Comparison of ENCODE assay signal across 18 mouse cellular contexts in genomic region chr8:89279844-89280243, GRCm38 (mm10).
DNase-seq lines count a peak whose midpoint lies in the region; ATAC-seq and TF ChIP-seq lines count a peak whose summit lies in the region.
"Had no signal": no experiment of that assay in that cellular context is flagged by ENCODE, and none has a peak within 500 bp of the region (broad histone marks: within the 10 kb centered on the region; RNA-seq: fewer than 3 reads in every experiment).

No protein-coding gene starts in this region.

- TF ChIP-seq POLR2A in kidney, adult 2 months (IDR thresholded peaks at IDR 0.05; ENCODE audit: low read depth, low read length) = no peak
- no peak for TF ChIP-seq POLR2A in lung, adult 2 months (IDR thresholded peaks at IDR 0.05; ENCODE audit: borderline replicate concordance, extremely low read depth, low read depth, low read length)
- no peak for TF ChIP-seq POLR2A in small intestine, adult 2 months (IDR thresholded peaks at IDR 0.05; ENCODE audit: low read depth, low read length)

- H3K36me3 ChIP-seq in kidney, adult 2 months (ENCODE audit: control insufficient read depth, insufficient read depth, low read length) = no peaks in the 10 kb centered on the region
- no peaks in the 10 kb centered on the region for H3K36me3 ChIP-seq in kidney, embryonic 16.5 days (ENCODE audit: insufficient read depth, low read length)
- no peaks in the 10 kb centered on the region for H3K36me3 ChIP-seq in lung, postnatal 0 days (ENCODE audit: insufficient read depth, low read length)
- H3K36me3 ChIP-seq in intestine, postnatal 0 days (ENCODE audit: control insufficient read depth, insufficient read depth) = no peaks in the 10 kb centered on the region
- H3K36me3 ChIP-seq in small intestine, adult 2 months (ENCODE audit: control insufficient read depth, insufficient read depth, low read length) = no peaks in the 10 kb centered on the region
- H3K36me3 ChIP-seq: embryonic facial prominence, embryonic 10.5 days; hindbrain, embryonic 15.5 days; limb, embryonic 15.5 days; neural tube, embryonic 12.5 days had no signal

- peaks cover 17% of the 10 kb centered on the region for H3K4me1 ChIP-seq in kidney, adult 2 months (ENCODE audit: control insufficient read depth, insufficient read depth, low read length)
- H3K4me1 ChIP-seq in kidney, embryonic 16.5 days (ENCODE audit: insufficient read depth, low read length) = peaks cover 9% of the 10 kb centered on the region
- no peaks in the 10 kb centered on the region for H3K4me1 ChIP-seq in lung, postnatal 0 days (ENCODE audit: insufficient read depth, low read depth, low read length)
- H3K4me1 ChIP-seq in lung, adult 2 months (ENCODE audit: control insufficient read depth, insufficient read depth, low read length) = no peaks in the 10 kb centered on the region; the same call in 1 of the 2 replicates
- no peaks in the 10 kb centered on the region for H3K4me1 ChIP-seq in intestine, postnatal 0 days (replicated peaks; ENCODE audit: control insufficient read depth, insufficient read depth, low read length)
- peaks cover 6% of the 10 kb centered on the region; the same call in 1 of the 2 replicates for H3K4me1 ChIP-seq in small intestine, adult 2 months (ENCODE audit: control insufficient read depth, insufficient read depth, insufficient read length, low read length)
- H3K4me1 ChIP-seq: embryonic facial prominence, embryonic 10.5 days; hindbrain, embryonic 15.5 days; limb, embryonic 15.5 days; neural tube, embryonic 12.5 days had no signal

- DNase-seq in kidney, adult 2 months = peak; percentile 87
- DNase-seq in lung, postnatal 0 days (ENCODE audit: low spot score) = peak; percentile 52
- DNase-seq in lung, adult 2 months = no peak
- no peak for DNase-seq in layer of hippocampus, postnatal 25 days (ENCODE audit: extremely low spot score in 1 of 2, low spot score in 1 of 2)
- DNase-seq: adrenal gland, postnatal 36 days; cerebellum, adult 18-20 months; heart, postnatal 4 days; thymus, postnatal 36 days had no signal

- no peak overlapping the region for H3K9ac ChIP-seq in kidney, embryonic 16.5 days (replicated peaks; ENCODE audit: low read length)
- H3K9ac ChIP-seq in lung, postnatal 0 days (replicated peaks; ENCODE audit: low read depth) = no peak overlapping the region
- no peak overlapping the region for H3K9ac ChIP-seq in intestine, postnatal 0 days (ENCODE audit: low read depth, low read length)
- H3K9ac ChIP-seq: hindbrain, embryonic 15.5 days; limb, embryonic 15.5 days; neural tube, embryonic 12.5 days had no signal

- peak overlapping the region; percentile 88 for H3K27ac ChIP-seq in kidney, adult 2 months (ENCODE audit: insufficient read depth, low read depth, low read length)
- H3K27ac ChIP-seq in kidney, embryonic 16.5 days (ENCODE audit: low read length) = no peak overlapping the region
- no peak overlapping the region for H3K27ac ChIP-seq in lung, postnatal 0 days (ENCODE audit: low read length)
- H3K27ac ChIP-seq in intestine, postnatal 0 days (ENCODE audit: low read depth, low read length) = 0 out of 2 replicates have a peak overlapping the region, but pooled peaks have one; percentile 66
- peak overlapping the region; percentile 89 for H3K27ac ChIP-seq in small intestine, adult 2 months (ENCODE audit: insufficient read depth, low read depth, low read length)
- H3K27ac ChIP-seq: embryonic facial prominence, embryonic 10.5 days; hindbrain, embryonic 15.5 days; layer of hippocampus, adult 2 months; limb, embryonic 15.5 days; neural tube, embryonic 12.5 days had no signal

- ATAC-seq in kidney, embryonic 16.5 days (ENCODE audit: low FRiP score, low TSS enrichment) = no peak
- no peak for ATAC-seq in lung, postnatal 0 days
- peak; percentile 92 for ATAC-seq in intestine, postnatal 0 days

- WGBS in kidney, adult 2 months = 35% methylated on average over 3 of the region's 3 CpGs
- 79% methylated on average over 3 of the region's 3 CpGs for WGBS in kidney, embryonic 16.5 days
- whole genome bisulfite sequencing in lung, postnatal 0 days = 42% methylated on average over 3 of the region's 3 CpGs
- WGBS in lung, adult 2 months = 38% methylated on average over 3 of the region's 3 CpGs
- whole genome bisulfite sequencing in intestine, postnatal 0 days = 33% methylated on average over 3 of the region's 3 CpGs
- 15% methylated on average over 3 of the region's 3 CpGs for WGBS in small intestine, adult 2 months

- TF ChIP-seq EP300 in lung, postnatal 0 days (IDR thresholded peaks at IDR 0.05) = peak; percentile 36

- no peaks in the 10 kb centered on the region for H3K27me3 ChIP-seq in kidney, adult 2 months (replicated peaks; ENCODE audit: control insufficient read depth, insufficient read depth, low read length)
- no peaks in the 10 kb centered on the region for H3K27me3 ChIP-seq in kidney, embryonic 16.5 days (ENCODE audit: insufficient read depth, low read length)
- no peaks in the 10 kb centered on the region for H3K27me3 ChIP-seq in lung, postnatal 0 days (replicated peaks; ENCODE audit: insufficient read depth, low read length)
- no peaks in the 10 kb centered on the region for H3K27me3 ChIP-seq in intestine, postnatal 0 days (replicated peaks; ENCODE audit: control insufficient read depth, insufficient read depth, low read length)
- H3K27me3 ChIP-seq in small intestine, adult 2 months (ENCODE audit: control insufficient read depth, insufficient read depth, low read length) = no peaks in the 10 kb centered on the region
- H3K27me3 ChIP-seq: CH12.LX; hindbrain, embryonic 15.5 days; limb, embryonic 15.5 days; neural tube, embryonic 12.5 days had no signal

- H3K9me3 ChIP-seq in kidney, embryonic 16.5 days (ENCODE audit: low read length) = no peaks in the 10 kb centered on the region
- no peaks in the 10 kb centered on the region for H3K9me3 ChIP-seq in lung, postnatal 0 days (ENCODE audit: low read length)
- H3K9me3 ChIP-seq in intestine, postnatal 0 days (ENCODE audit: control insufficient read depth) = no peaks in the 10 kb centered on the region
- H3K9me3 ChIP-seq: embryonic facial prominence, embryonic 10.5 days; hindbrain, embryonic 15.5 days; limb, embryonic 15.5 days; neural tube, embryonic 12.5 days had no signal

- TF ChIP-seq CTCF in kidney, adult 2 months (conservative IDR thresholded peaks at IDR 0.05; ENCODE audit: insufficient read depth, insufficient read length, low read depth, low read length) = no peak
- TF ChIP-seq CTCF in lung, postnatal 0 days (IDR thresholded peaks at IDR 0.05) = no peak
- no peak for TF ChIP-seq CTCF in lung, adult 2 months (IDR thresholded peaks at IDR 0.05; ENCODE audit: insufficient read depth, low read length)
- no peak for TF ChIP-seq CTCF in intestine, postnatal 0 days (IDR thresholded peaks at IDR 0.05; ENCODE audit: low read depth)
- no peak for TF ChIP-seq CTCF in small intestine, adult 2 months (IDR thresholded peaks at IDR 0.05; ENCODE audit: extremely low read depth, insufficient read length, insufficient replicate concordance, low read depth, low read length)

- no peak overlapping the region for H3K4me3 ChIP-seq in kidney, adult 2 months (ENCODE audit: insufficient read depth, low read depth, low read length)
- no peak overlapping the region for H3K4me3 ChIP-seq in kidney, embryonic 16.5 days (ENCODE audit: low read length)
- no peak overlapping the region for H3K4me3 ChIP-seq in lung, postnatal 0 days (ENCODE audit: low read depth, low read length)
- H3K4me3 ChIP-seq in lung, adult 2 months (replicated peaks; ENCODE audit: extremely low read depth, low read depth, low read length) = no peak overlapping the region
- no peak overlapping the region for H3K4me3 ChIP-seq in intestine, postnatal 0 days (ENCODE audit: low read depth, low read length)
- H3K4me3 ChIP-seq in small intestine, adult 2 months (ENCODE audit: low read depth, low read length) = no peak overlapping the region
- H3K4me3 ChIP-seq: embryonic facial prominence, embryonic 10.5 days; hindbrain, embryonic 15.5 days; layer of hippocampus, adult 2 months; limb, embryonic 15.5 days; neural tube, embryonic 12.5 days had no signal

- H3K4me2 ChIP-seq in kidney, embryonic 16.5 days (replicated peaks; ENCODE audit: low read depth, low read length) = no peak overlapping the region
- H3K4me2 ChIP-seq in lung, postnatal 0 days (replicated peaks; ENCODE audit: low read depth, low read length) = no peak overlapping the region
- H3K4me2 ChIP-seq in intestine, postnatal 0 days (replicated peaks; ENCODE audit: low read depth) = no peak overlapping the region
- H3K4me2 ChIP-seq: hindbrain, embryonic 15.5 days; limb, embryonic 15.5 days; midbrain, embryonic 11.5 days; neural tube, embryonic 12.5 days had no signal

Comparison
In these comparisons a context has a peak if more than half of its experiments do, and no peak if none do; other contexts are left out.
1. DNase-seq: peak in kidney, adult 2 months (single experiment) and lung, postnatal 0 days (single experiment); none in lung, adult 2 months (single experiment) and layer of hippocampus, postnatal 25 days (0 of 2).
2. H3K27ac ChIP-seq: peak in kidney, adult 2 months (single experiment), intestine, postnatal 0 days (single experiment) and small intestine, adult 2 months (single experiment); none in kidney, embryonic 16.5 days (single experiment) and lung, postnatal 0 days (single experiment).